In genomic region chr17:5010781-5011180, GRCm38 (mm10) we compare ENCODE assay signal across 22 mouse cellular contexts.
"Had no signal": no experiment of that assay in that cellular context is flagged by ENCODE, and none has a peak within 500 bp of the region (broad histone marks: within the 10 kb centered on the region; RNA-seq: fewer than 3 reads in every experiment).

No protein-coding gene starts in this region.

- H3K27ac ChIP-seq: kidney, embryonic 15.5 days; left cerebral cortex, adult 2 months; liver, embryonic 15.5 days; neural tube, embryonic 12.5 days; neural tube, embryonic 15.5 days; stomach, postnatal 0 days had no signal

- H3K9ac ChIP-seq: kidney, embryonic 15.5 days; liver, embryonic 15.5 days; neural tube, embryonic 12.5 days; neural tube, embryonic 15.5 days had no signal

- H3K27me3 ChIP-seq: kidney, embryonic 15.5 days; liver, embryonic 15.5 days; neural tube, embryonic 12.5 days; neural tube, embryonic 15.5 days had no signal

- DNase-seq: kidney, adult 11 months; kidney, adult 8-10 months; kidney, postnatal 10 days; kidney, postnatal 36 days; layer of hippocampus, postnatal 36 days; lung, adult 2 months; lung, postnatal 14 days; lung, postnatal 4 days; midbrain, embryonic 14.5 days; right cerebral cortex, adult 18-20 months; right cerebral cortex, postnatal 14 days; right cerebral cortex, postnatal 4 days; thymus, adult 2 months; thymus, postnatal 14 days; thymus, postnatal 4 days had no signal

- H3K9me3 ChIP-seq: kidney, embryonic 15.5 days; liver, embryonic 15.5 days; neural tube, embryonic 12.5 days; neural tube, embryonic 15.5 days had no signal

- H3K4me2 ChIP-seq: kidney, embryonic 15.5 days; liver, embryonic 15.5 days; midbrain, embryonic 11.5 days; neural tube, embryonic 12.5 days; neural tube, embryonic 15.5 days had no signal

- H3K36me3 ChIP-seq: kidney, embryonic 15.5 days; liver, embryonic 15.5 days; neural tube, embryonic 12.5 days; neural tube, embryonic 15.5 days had no signal

- H3K4me3 ChIP-seq: kidney, embryonic 15.5 days; left cerebral cortex, adult 2 months; liver, embryonic 15.5 days; neural tube, embryonic 12.5 days; neural tube, embryonic 15.5 days had no signal
